Mouse (Mus musculus) neutrophil, adult 59 days (primary cell): ENCODE data around the gene Slc25a25. TPM values are rescaled to one million over a fixed set of nuclear protein-coding genes. Genes with fewer than 3 reads are reported as not detected.

Source experiments
- total RNA-seq, 2 experiments: library from RNA; stranded (reverse); gene quantifications; 1 replicate in 1 of 2; 2 replicates in 1 of 2; pipeline ENCODE4 v1.2.4; 2023

The Slc25a25 gene
- total RNA-seq: 10 to 100 TPM; 11.6 to 12.2 TPM

GRCm38 (mm10) chr2:32450881-32451844 lies at the start of gene Slc25a25:
Gene Slc25a25 (minus strand): TSS chr2:32451445.

GRCm38 (mm10) chr2:32449761-32450754 lies 1.2 kb downstream of the Slc25a25 start, which contains the start of gene Naif1:
Gene Naif1 (plus strand): TSS chr2:32450457.

GRCm38 (mm10) chr2:32395484-32395945 lies 55.7 kb downstream of the Slc25a25 start, which contains the start of gene Ptges2:
Gene Ptges2 (plus strand): TSS chr2:32395896.

GRCm38 (mm10) chr2:32387706-32388490 lies 63.3 kb downstream of the Slc25a25 start, which contains the start of gene Lcn2:
Gene Lcn2 (minus strand): TSS chr2:32388252.

GRCm38 (mm10) chr2:32381775-32382223 lies 69.4 kb downstream of the Slc25a25 start, which contains the start of gene 1110008P14Rik:
Gene 1110008P14Rik (minus strand): TSS chr2:32381938.

Other genes starting within 250 kb of the Slc25a25 start
- gene Pomt1, start 214.9 kb downstream of the Slc25a25 start, total RNA-seq: 10 to 100 TPM; 15.0 to 15.3 TPM
- 10 to 100 TPM; 47.9 to 49.2 TPM for gene Uck1, start 191.3 kb downstream of the Slc25a25 start, total RNA-seq
- 10 to 100 TPM; 60.7 to 66.4 TPM for gene Golga2, start 164.1 kb downstream of the Slc25a25 start, total RNA-seq
- gene Swi5, start 163.4 kb downstream of the Slc25a25 start, total RNA-seq: 10 to 100 TPM; 80.6 to 82.0 TPM
- gene Ciz1, start 99.1 kb downstream of the Slc25a25 start, total RNA-seq: 10 to 100 TPM; 63.5 to 87.2 TPM
- under 1 TPM in 1 of 2 experiments, not detected in 1; 0.22 TPM for gene Dnm1, start 98.1 kb downstream of the Slc25a25 start, total RNA-seq
- 10 to 100 TPM; 49.7 to 50.5 TPM for gene 1110008P14Rik, start 69.5 kb downstream of the Slc25a25 start, total RNA-seq
- gene Lcn2, start 63.2 kb downstream of the Slc25a25 start, total RNA-seq: 1,000 to 10,000 TPM; 7,694 to 9,553 TPM
- 10 to 100 TPM; 11.1 to 13.7 TPM for gene Ptges2, start 55.5 kb downstream of the Slc25a25 start, total RNA-seq
- 1 to 10 TPM; 5.0 to 6.0 TPM for gene Naif1, start 988 bp downstream of the Slc25a25 start, total RNA-seq
- 10 to 100 TPM; 15.6 to 17.1 TPM for gene Fam102a, start 83.9 kb upstream of the Slc25a25 start, total RNA-seq
- 10 to 100 TPM; 54.4 to 59.5 TPM for gene Dpm2, start 119.4 kb upstream of the Slc25a25 start, total RNA-seq
- gene Pip5kl1, start 123.4 kb upstream of the Slc25a25 start, total RNA-seq: under 1 TPM in 1 of 2 experiments, not detected in 1; 0.22 TPM
- gene 9430097D07Rik, start 124.2 kb upstream of the Slc25a25 start, total RNA-seq: not detected
- gene St6galnac4, start 135.7 kb upstream of the Slc25a25 start, total RNA-seq: 10 to 100 TPM; 16.5 to 16.7 TPM
- 10 to 100 TPM in 1 of 2 experiments, 1 to 10 TPM in 1; 9.1 to 14.1 TPM for gene St6galnac6, start 148.3 kb upstream of the Slc25a25 start, total RNA-seq
- under 1 TPM; 0.51 to 0.53 TPM for gene Ak1, start 170.3 kb upstream of the Slc25a25 start, total RNA-seq
- 10 to 100 TPM; 10.3 to 11.4 TPM for gene Eng, start 195.2 kb upstream of the Slc25a25 start, total RNA-seq